Mouse (Mus musculus) thymus, adult 2 months (tissue): ENCODE measurements at regions not wholly inside any gene's neighbourhood (a gene's known extent, or its start where the extent isn't known, plus 50 kb on each side); places are given as distances from the start of the nearest gene placed in this dataset.

Experiments
- CTCF ChIP-seq: fragments of 200-500 bp; IDR thresholded peaks from 2 replicates; pipeline ENCODE4 v1.5.1; 2012; ENCODE audit warnings: mild to moderate bottlenecking, control low read depth, low read length, moderate library complexity, borderline replicate concordance; ENCODE audit not compliant: control insufficient read depth, poor library complexity, insufficient read depth; ENCODE audit errors: extremely low read depth
- POLR2A ChIP-seq: fragments of 200-500 bp; IDR thresholded peaks from 2 replicates; pipeline ENCODE4 v1.6.1; 2012; ENCODE audit warnings: mild to moderate bottlenecking, low read length, control low read depth, moderate library complexity; ENCODE audit not compliant: control insufficient read depth, poor library complexity, insufficient read depth; ENCODE audit errors: extremely low read depth

GRCm38 (mm10) chr3:52922411-52922810 lies 94.6 kb downstream of the Cog6 start:
- TF ChIP-seq CTCF (no peak), POLR2A (no peak)
